Mouse (Mus musculus): ENCODE measurements around the gene Bhlhe41.

DNA sequence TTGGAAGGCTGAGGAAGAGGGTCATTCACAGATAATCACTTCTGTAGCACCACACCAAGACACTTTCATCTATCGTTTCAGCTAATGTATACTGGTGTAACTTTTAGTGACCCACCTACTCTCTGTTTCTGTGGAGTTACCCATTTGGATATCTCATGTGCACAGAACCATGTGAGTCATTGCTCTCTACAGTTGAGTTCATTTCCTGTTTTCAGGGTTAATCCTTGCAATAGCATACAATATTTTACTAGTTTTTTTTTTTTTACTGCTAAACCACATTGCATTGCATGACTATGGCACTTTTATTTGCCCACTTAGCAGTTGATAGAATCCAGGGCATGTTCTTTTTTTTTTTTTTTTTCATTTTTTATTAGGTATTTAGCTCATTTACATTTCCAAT, 17.7 kb upstream of the Bhlhe41 start:
- TF ChIP-seq EP300 (optimal IDR thresholded peaks at IDR 0.05) (no peak), CTCF (IDR thresholded peaks at IDR 0.05; ENCODE audit: low read depth) (no peak)
